Mouse (Mus musculus) intestine, embryonic 16.5 days (tissue): ENCODE data around the gene a. TPM values are rescaled to one million over a fixed set of nuclear protein-coding genes. Genes with fewer than 3 reads are reported as not detected.

ENCODE experiments used
- ATAC-seq: fragments of 200-750 bp; cut with Nextera tagmentation; 2 replicates; pipeline ENCODE4 v1.8.0; 2017; ENCODE audit warnings: moderate TSS enrichment, moderate library complexity
- H3K27ac ChIP-seq: fragments of 300-500 bp; sonication (generic); 2 replicates; pipeline ENCODE4 v1.5.1; 2014; ENCODE audit warnings: mild to moderate bottlenecking, low read length
- H3K27me3 ChIP-seq: fragments of 300-500 bp; sonication (generic); replicated peaks from 2 replicates; pipeline ENCODE4 v1.6.1; 2014; ENCODE audit warnings: low read length, control low read depth, mixed read lengths; ENCODE audit not compliant: control insufficient read depth, insufficient read depth
- H3K36me3 ChIP-seq: fragments of 300-500 bp; sonication (generic); 2 replicates; pipeline ENCODE4 v1.6.1; 2014; ENCODE audit warnings: low read length, control low read depth; ENCODE audit not compliant: control insufficient read depth, insufficient read depth
- H3K4me1 ChIP-seq: fragments of 300-500 bp; sonication (generic); 2 replicates; pipeline ENCODE4 v1.6.1; 2014; ENCODE audit warnings: low read length, control low read depth, mixed read lengths; ENCODE audit not compliant: control insufficient read depth, insufficient read depth
- H3K4me2 ChIP-seq: fragments of 300-500 bp; sonication (generic); 2 replicates; pipeline ENCODE4 v1.6.1; 2014; ENCODE audit warnings: low read depth, low read length, control low read depth
- H3K4me3 ChIP-seq: fragments of 300-500 bp; sonication (generic); 2 replicates; pipeline ENCODE4 v1.5.1; 2014; ENCODE audit warnings: mild to moderate bottlenecking, low read length
- H3K9ac ChIP-seq: fragments of 300-500 bp; sonication (generic); 2 replicates; pipeline ENCODE4 v1.6.1; 2014; ENCODE audit warnings: low read depth, low read length
- H3K9me3 ChIP-seq: fragments of 300-500 bp; sonication (generic); 2 replicates; pipeline ENCODE4 v1.6.1; 2016; ENCODE audit warnings: low read length, control low read depth; ENCODE audit not compliant: control insufficient read depth
- WGBS: fragments of 180-500 bp; shearing (Covaris S2); extraction: QIAGEN DNeasy Blood & Tissue Kit; methylation state at CpG from one replicate; pipeline ENCODE4 v1.1.7; 2014; 5-methylcytosine and 5-hydroxymethylcytosine counted together
- polyA plus RNA-seq: library from polyadenylated mRNA; unstranded; fragments of >200 nt; fragmentation: Nextera tagmentation; extraction: Ambion mirVana; gene quantifications from 2 replicates; pipeline ENCODE4 v1.2.1, GENCODE M21; 2015

The a gene
- polyA plus RNA-seq, 1 experiment from 2014 or later = not detected

- Histone ChIP-seq H3K4me2 (no peak overlapping the region), H3K4me3 (no peak overlapping the region), H3K36me3 (no peaks in the 10 kb centered on the region), H3K9me3 (no peaks in the 10 kb centered on the region), H3K9ac (no peak overlapping the region), H3K27ac (no peak overlapping the region), H3K27me3 (no peaks in the 10 kb centered on the region), H3K4me1 (peaks cover 11% of the 10 kb centered on the region)
- ATAC-seq = no peak
- WGBS = 74% methylated on average over 1 of the region's 1 CpGs
Observed at GRCm38 (mm10) chr2:154803372-154803771, 12.2 kb downstream of the a start.

- H3K4me1 ChIP-seq = peaks cover 15% of the 10 kb centered on the region
- H3K27ac ChIP-seq = no peak overlapping the region
- H3K9ac ChIP-seq = no peak overlapping the region
- no peaks in the 10 kb centered on the region for H3K9me3 ChIP-seq
- no peak overlapping the region for H3K4me3 ChIP-seq
- ATAC-seq = no peak
- H3K36me3 ChIP-seq = no peaks in the 10 kb centered on the region
- H3K27me3 ChIP-seq = no peaks in the 10 kb centered on the region
- 67% methylated on average over 4 of the region's 4 CpGs for WGBS
- H3K4me2 ChIP-seq = no peak overlapping the region
Observed at GRCm38 (mm10) chr2:154803845-154804244, 12.6 kb downstream of the a start.

GRCm38 (mm10) chr2:154807689-154808088, 16.5 kb downstream of the a start:
- Histone ChIP-seq H3K9ac (no peak overlapping the region), H3K27ac (no peak overlapping the region), H3K36me3 (no peaks in the 10 kb centered on the region), H3K4me1 (peaks cover 30% of the 10 kb centered on the region), H3K4me2 (no peak overlapping the region), H3K27me3 (no peaks in the 10 kb centered on the region), H3K4me3 (no peak overlapping the region), H3K9me3 (no peaks in the 10 kb centered on the region)
- WGBS = 46% methylated on average over 1 of the region's 1 CpGs
- ATAC-seq = no peak

- peaks cover 26% of the 10 kb centered on the region for H3K4me1 ChIP-seq
- no peaks in the 10 kb centered on the region for H3K36me3 ChIP-seq
- no peak overlapping the region for H3K4me3 ChIP-seq
- no peaks in the 10 kb centered on the region for H3K9me3 ChIP-seq
- no peaks in the 10 kb centered on the region for H3K27me3 ChIP-seq
- WGBS = 50% methylated on average over 1 of the region's 1 CpGs
- H3K4me2 ChIP-seq = no peak overlapping the region
- peak; percentile 82 for ATAC-seq
- H3K9ac ChIP-seq = no peak overlapping the region
- no peak overlapping the region for H3K27ac ChIP-seq
Observed at GRCm38 (mm10) chr2:154809107-154809762, 18.0 kb downstream of the a start.

- H3K27me3 ChIP-seq = no peaks in the 10 kb centered on the region
- no peak for ATAC-seq
- no peak overlapping the region for H3K4me2 ChIP-seq
- H3K9me3 ChIP-seq = no peaks in the 10 kb centered on the region
- peaks cover 23% of the 10 kb centered on the region for H3K4me1 ChIP-seq
- H3K36me3 ChIP-seq = no peaks in the 10 kb centered on the region; the same call in 1 of the 2 replicates
- 47% methylated on average over 1 of the region's 1 CpGs for WGBS
- no peak overlapping the region for H3K4me3 ChIP-seq
- H3K27ac ChIP-seq = no peak overlapping the region
- no peak overlapping the region for H3K9ac ChIP-seq
Observed at GRCm38 (mm10) chr2:154810821-154811220, 19.6 kb downstream of the a start.

GRCm38 (mm10) chr2:154813426-154813825, 22.2 kb downstream of the a start:
- Histone ChIP-seq H3K9ac (no peak overlapping the region), H3K4me1 (peaks cover 30% of the 10 kb centered on the region), H3K36me3 (no peaks in the 10 kb centered on the region; the same call in 1 of the 2 replicates), H3K4me3 (no peak overlapping the region), H3K27ac (no peak overlapping the region), H3K4me2 (no peak overlapping the region), H3K27me3 (no peaks in the 10 kb centered on the region), H3K9me3 (no peaks in the 10 kb centered on the region)
- WGBS = 80% methylated on average over 2 of the region's 2 CpGs
- ATAC-seq = no peak

GRCm38 (mm10) chr2:154817089-154817488, 25.9 kb downstream of the a start:
- no peak overlapping the region for H3K9ac ChIP-seq
- no peaks in the 10 kb centered on the region; the same call in 1 of the 2 replicates for H3K36me3 ChIP-seq
- H3K4me2 ChIP-seq = no peak overlapping the region
- no peak for ATAC-seq
- no peaks in the 10 kb centered on the region for H3K9me3 ChIP-seq
- no peak overlapping the region for H3K4me3 ChIP-seq
- H3K4me1 ChIP-seq = peaks cover 13% of the 10 kb centered on the region; the same call in 1 of the 2 replicates
- 53% methylated on average over 3 of the region's 3 CpGs for WGBS
- H3K27ac ChIP-seq = no peak overlapping the region
- no peaks in the 10 kb centered on the region for H3K27me3 ChIP-seq

- Histone ChIP-seq H3K4me1 (peaks cover 13% of the 10 kb centered on the region; the same call in 1 of the 2 replicates), H3K27ac (no peak overlapping the region), H3K9ac (no peak overlapping the region), H3K36me3 (no peaks in the 10 kb centered on the region; the same call in 1 of the 2 replicates), H3K4me2 (no peak overlapping the region), H3K27me3 (no peaks in the 10 kb centered on the region), H3K4me3 (no peak overlapping the region), H3K9me3 (no peaks in the 10 kb centered on the region)
- no peak for ATAC-seq
- WGBS = 46% methylated on average over 1 of the region's 1 CpGs
Observed at GRCm38 (mm10) chr2:154817788-154818187, 26.6 kb downstream of the a start.

GRCm38 (mm10) chr2:154818599-154818998, 27.4 kb downstream of the a start:
- Histone ChIP-seq H3K36me3 (no peaks in the 10 kb centered on the region; the same call in 1 of the 2 replicates), H3K27me3 (no peaks in the 10 kb centered on the region), H3K9ac (no peak overlapping the region), H3K27ac (no peak overlapping the region), H3K9me3 (no peaks in the 10 kb centered on the region), H3K4me2 (no peak overlapping the region), H3K4me1 (peaks cover 13% of the 10 kb centered on the region; the same call in 1 of the 2 replicates), H3K4me3 (no peak overlapping the region)
- WGBS = 48% methylated on average over 1 of the region's 1 CpGs
- no peak for ATAC-seq

- H3K9me3 ChIP-seq = no peaks in the 10 kb centered on the region
- ATAC-seq = no peak
- no peaks in the 10 kb centered on the region for H3K27me3 ChIP-seq
- no peak overlapping the region for H3K9ac ChIP-seq
- H3K4me3 ChIP-seq = no peak overlapping the region
- 74% methylated on average over 1 of the region's 1 CpGs for WGBS
- peaks cover 13% of the 10 kb centered on the region; the same call in 1 of the 2 replicates for H3K4me1 ChIP-seq
- H3K4me2 ChIP-seq = no peak overlapping the region
- no peak overlapping the region for H3K27ac ChIP-seq
- H3K36me3 ChIP-seq = no peaks in the 10 kb centered on the region
Observed at GRCm38 (mm10) chr2:154820346-154820745, 29.1 kb downstream of the a start.
